Mouse (Mus musculus): ENCODE measurements at regions not wholly inside any gene's neighbourhood (a gene's known extent, or its start where the extent isn't known, plus 50 kb on each side); places are given as distances from the start of the nearest gene placed in this dataset.

- H3K9me3 ChIP-seq (replicated peaks), result no peaks in the 10 kb centered on the region
- no peak overlapping the region for H3K4me3 ChIP-seq
- no peak overlapping the region for H3K4me2 ChIP-seq
- H3K27ac ChIP-seq, result no peak overlapping the region
- peaks cover 3% of the 10 kb centered on the region; the same call in 1 of the 2 replicates for H3K27me3 ChIP-seq (replicated peaks)
- WGBS (ENCODE audit: insufficient replicate concordance), result 76% methylated on average over 5 of the region's 5 CpGs
- H3K36me3 ChIP-seq, result no peaks in the 10 kb centered on the region
- peaks cover 33% of the 10 kb centered on the region for H3K4me1 ChIP-seq
- H3K9ac ChIP-seq, result no peak overlapping the region
- ATAC-seq, result no peak
These were observed 214.9 kb downstream of the Bcl2l11 start for GRCm38 (mm10) chr2:128340631-128341240.

DNA sequence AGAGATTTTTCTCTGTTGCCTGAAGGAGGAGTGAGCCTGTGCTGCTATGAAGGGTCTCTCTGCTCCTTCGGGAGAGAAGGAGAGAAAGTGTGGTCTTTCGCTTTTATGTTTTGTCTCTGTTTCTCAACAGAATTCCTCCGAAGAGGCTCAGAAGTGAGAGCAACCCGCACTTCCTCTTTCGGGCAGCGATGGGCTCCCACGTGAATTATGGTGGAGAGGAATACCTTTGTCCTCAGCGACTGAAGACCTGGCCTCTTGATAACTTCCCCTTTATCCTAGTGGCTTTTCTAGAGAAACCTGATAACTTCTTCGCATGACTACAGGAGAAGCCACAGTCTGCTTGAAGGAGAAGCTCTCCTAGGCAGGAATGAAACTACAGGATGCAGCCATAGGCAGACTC, 216.4 kb downstream of the Bcl2l11 start:
- 19% methylated on average over 9 of the region's 9 CpGs for WGBS (ENCODE audit: insufficient replicate concordance)
- no peak for ATAC-seq
- Histone ChIP-seq H3K27ac (no peak overlapping the region), H3K4me2 (peak overlapping the region; percentile 8), H3K9ac (no peak overlapping the region), H3K4me1 (peaks cover 33% of the 10 kb centered on the region), H3K4me3 (no peak overlapping the region), H3K27me3 (replicated peaks) (peaks cover 3% of the 10 kb centered on the region; the same call in 1 of the 2 replicates), H3K9me3 (replicated peaks) (no peaks in the 10 kb centered on the region), H3K36me3 (no peaks in the 10 kb centered on the region)

- ATAC-seq, result no peak
- Histone ChIP-seq H3K9me3 (replicated peaks) (no peaks in the 10 kb centered on the region), H3K9ac (no peak overlapping the region), H3K4me1 (0 out of 2 replicates have a peak, but pooled peaks cover 9% of the 10 kb centered on the region), H3K27ac (no peak overlapping the region), H3K4me3 (no peak overlapping the region), H3K4me2 (no peak overlapping the region), H3K36me3 (no peaks in the 10 kb centered on the region), H3K27me3 (replicated peaks) (peaks cover 3% of the 10 kb centered on the region; the same call in 1 of the 2 replicates)
- WGBS (ENCODE audit: insufficient replicate concordance), result 70% methylated on average over 11 of the region's 11 CpGs
These were observed 219.7 kb downstream of the Bcl2l11 start for GRCm38 (mm10) chr2:128345557-128345956.

DNA sequence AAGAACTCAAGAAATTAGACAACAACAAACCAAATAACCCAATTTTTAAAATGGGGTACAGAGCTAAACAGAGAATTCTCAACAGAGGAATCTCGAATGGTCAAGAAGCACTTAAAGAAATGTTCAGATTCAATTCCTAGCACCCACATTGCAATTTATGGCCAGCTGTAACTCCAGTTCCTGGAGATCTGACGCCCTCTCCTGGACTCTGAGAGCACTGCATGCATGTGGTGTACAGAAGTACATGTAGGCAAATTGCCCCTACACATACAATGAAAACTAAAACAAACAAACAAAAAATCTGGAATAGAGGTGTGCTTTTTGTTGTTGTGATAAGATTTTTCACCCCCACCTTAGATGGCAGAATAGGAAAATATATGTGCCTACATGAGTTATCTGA, 222.7 kb downstream of the Bcl2l11 start:
- Histone ChIP-seq H3K9ac (no peak overlapping the region), H3K9me3 (replicated peaks) (no peaks in the 10 kb centered on the region), H3K36me3 (no peaks in the 10 kb centered on the region), H3K27me3 (replicated peaks) (no peaks in the 10 kb centered on the region), H3K4me3 (no peak overlapping the region), H3K27ac (no peak overlapping the region), H3K4me1 (no peaks in the 10 kb centered on the region), H3K4me2 (no peak overlapping the region)
- no peak for ATAC-seq
- WGBS (ENCODE audit: insufficient replicate concordance), result 61% methylated on average over 2 of the region's 2 CpGs

DNA sequence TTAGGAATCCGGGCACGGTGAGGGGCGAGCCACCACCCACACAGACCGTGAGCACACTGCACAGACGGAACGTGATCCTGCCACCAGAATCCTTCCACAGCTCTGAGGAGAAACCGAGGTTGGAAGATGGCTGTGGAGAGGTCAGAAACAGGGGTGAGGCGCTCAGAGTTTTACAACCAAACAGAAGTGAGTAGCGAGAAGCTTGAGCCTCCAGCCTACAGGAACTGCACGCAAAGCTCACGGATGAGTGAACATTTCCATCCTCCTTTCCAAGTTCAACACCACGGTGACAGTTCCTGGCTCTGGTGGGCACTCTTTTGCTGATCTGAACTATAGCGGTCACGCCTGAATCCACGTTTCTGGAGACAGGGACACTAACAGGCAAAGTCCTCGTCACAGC, 225.6 kb downstream of the Bcl2l11 start:
- no peak overlapping the region for H3K9ac ChIP-seq
- H3K27me3 ChIP-seq (replicated peaks), result no peaks in the 10 kb centered on the region
- no peak for ATAC-seq
- no peaks in the 10 kb centered on the region for H3K9me3 ChIP-seq (replicated peaks)
- WGBS (ENCODE audit: insufficient replicate concordance), result 81% methylated on average over 16 of the region's 16 CpGs
- H3K27ac ChIP-seq, result no peak overlapping the region
- H3K4me3 ChIP-seq, result no peak overlapping the region
- no peaks in the 10 kb centered on the region for H3K4me1 ChIP-seq
- H3K4me2 ChIP-seq, result no peak overlapping the region
- no peaks in the 10 kb centered on the region for H3K36me3 ChIP-seq

DNA sequence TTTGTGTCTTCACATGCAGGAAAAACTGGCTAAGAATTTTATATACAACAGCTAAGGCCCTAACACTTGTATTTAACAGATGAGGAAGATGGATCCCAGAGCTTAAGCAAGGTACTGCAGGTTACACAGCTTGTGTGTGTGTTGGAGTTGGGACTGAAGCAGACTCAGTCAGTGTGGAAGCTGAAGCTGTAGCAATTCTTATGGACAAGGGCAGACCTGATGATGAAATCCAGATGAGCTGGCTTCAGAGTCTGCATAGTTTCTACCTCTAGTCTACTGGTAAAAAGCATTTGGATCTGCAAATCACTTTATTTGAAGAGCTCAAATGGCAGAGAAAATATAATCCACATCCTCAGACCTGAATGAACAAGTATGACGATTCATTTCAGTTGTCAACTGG, 226.7 kb downstream of the Bcl2l11 start:
- no peak overlapping the region for H3K4me3 ChIP-seq
- no peaks in the 10 kb centered on the region for H3K4me1 ChIP-seq
- 79% methylated on average over 1 of the region's 1 CpGs for WGBS (ENCODE audit: insufficient replicate concordance)
- ATAC-seq, result no peak
- H3K4me2 ChIP-seq, result no peak overlapping the region
- H3K27me3 ChIP-seq (replicated peaks), result no peaks in the 10 kb centered on the region
- no peak overlapping the region for H3K9ac ChIP-seq
- H3K9me3 ChIP-seq (replicated peaks), result no peaks in the 10 kb centered on the region
- H3K27ac ChIP-seq, result no peak overlapping the region
- no peaks in the 10 kb centered on the region for H3K36me3 ChIP-seq

DNA sequence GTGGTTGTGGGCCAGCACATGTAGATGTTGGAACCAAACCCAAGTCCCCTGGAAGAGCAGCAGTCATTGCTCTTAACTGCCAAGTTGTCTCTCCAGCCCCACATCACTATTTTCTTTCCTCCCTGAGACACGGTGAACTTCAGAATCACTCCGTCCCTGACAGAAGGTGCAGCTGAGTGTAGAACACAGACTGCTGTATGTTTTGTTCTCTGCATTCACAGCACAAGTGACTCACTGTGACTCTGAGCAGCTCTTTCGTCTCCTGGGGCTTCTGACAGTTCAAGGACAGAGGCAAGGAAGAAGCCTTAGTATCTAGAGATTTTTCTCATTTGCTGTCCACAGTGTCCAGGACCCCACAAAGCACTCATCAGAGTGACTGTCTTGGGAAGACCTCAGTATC, 227.6 kb downstream of the Bcl2l11 start:
- no peak for ATAC-seq
- Histone ChIP-seq H3K4me3 (no peak overlapping the region), H3K4me1 (no peaks in the 10 kb centered on the region), H3K4me2 (no peak overlapping the region), H3K27ac (no peak overlapping the region), H3K9me3 (replicated peaks) (no peaks in the 10 kb centered on the region), H3K36me3 (no peaks in the 10 kb centered on the region), H3K9ac (no peak overlapping the region), H3K27me3 (replicated peaks) (no peaks in the 10 kb centered on the region)
- WGBS (ENCODE audit: insufficient replicate concordance), result 63% methylated on average over 3 of the region's 3 CpGs

DNA sequence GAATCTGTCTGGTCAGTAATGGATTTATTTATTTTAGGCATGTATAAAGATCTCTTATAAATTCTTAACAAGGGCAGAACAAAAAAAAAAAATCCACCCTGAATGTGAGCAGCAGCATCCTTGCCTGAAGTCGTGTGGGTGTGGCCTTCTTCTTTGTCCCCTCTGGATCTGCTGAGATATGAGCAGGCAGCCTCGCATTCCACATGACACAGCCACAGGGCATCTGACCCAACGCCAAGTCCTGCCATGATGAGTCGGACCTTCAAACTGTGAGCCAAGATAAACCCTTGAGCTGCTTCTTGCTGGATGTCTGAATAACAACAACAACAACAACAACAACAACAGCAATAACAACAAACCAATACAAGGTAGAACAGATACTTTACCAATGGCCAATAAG, 230.5 kb downstream of the Bcl2l11 start:
- WGBS (ENCODE audit: insufficient replicate concordance), result 61% methylated on average over 4 of the region's 4 CpGs
- Histone ChIP-seq H3K4me1 (no peaks in the 10 kb centered on the region), H3K27ac (no peak overlapping the region), H3K9ac (no peak overlapping the region), H3K9me3 (replicated peaks) (no peaks in the 10 kb centered on the region), H3K36me3 (no peaks in the 10 kb centered on the region), H3K4me3 (no peak overlapping the region), H3K4me2 (no peak overlapping the region), H3K27me3 (replicated peaks) (no peaks in the 10 kb centered on the region)
- ATAC-seq, result no peak

DNA sequence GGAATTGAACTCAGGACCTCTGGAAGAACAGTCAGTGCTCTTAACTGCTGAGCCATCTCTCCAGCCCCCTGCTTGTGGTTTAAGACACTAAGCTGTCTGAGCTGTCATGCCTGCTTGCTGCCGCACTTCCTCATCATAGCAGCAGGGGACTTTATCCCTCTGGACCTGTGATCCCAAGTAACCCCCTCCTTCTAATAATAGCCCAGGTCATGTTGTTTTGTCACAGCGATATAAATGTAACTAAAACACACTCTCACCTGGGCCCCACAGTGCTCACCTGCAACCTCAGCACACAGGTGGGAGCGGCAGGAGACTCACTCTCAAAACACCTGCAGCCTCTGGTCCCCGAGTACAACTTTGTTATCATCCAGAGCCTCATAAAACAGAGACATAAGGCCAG, 231.9 kb upstream of the Spdye4c start:
- H3K36me3 ChIP-seq, result no peaks in the 10 kb centered on the region

DNA sequence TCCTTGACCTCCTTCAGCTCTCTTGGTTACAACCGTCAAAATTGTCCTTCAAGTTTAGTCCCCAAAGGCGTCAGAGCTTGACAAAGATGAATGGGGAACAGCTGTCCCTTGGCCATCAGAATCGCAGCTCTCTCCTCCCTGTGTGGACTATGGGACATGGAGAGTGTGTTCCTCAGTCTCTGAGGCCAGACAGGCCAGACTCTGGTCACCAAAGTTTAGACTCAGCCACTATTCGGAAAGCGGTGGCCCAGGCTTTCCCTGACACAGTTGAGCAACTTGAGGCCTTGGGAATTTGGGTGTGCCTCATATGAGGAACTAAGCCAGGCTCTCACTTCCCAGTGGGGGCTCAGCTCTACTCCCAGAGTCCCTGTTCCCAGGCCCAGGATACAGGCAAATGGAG, 230.5 kb upstream of the Spdye4c start:
- H3K4me1 ChIP-seq, result peaks cover 13% of the 10 kb centered on the region; the same call in 1 of the 2 replicates
- ATAC-seq, result no peak
- H3K27ac ChIP-seq, result no peak overlapping the region
- no peaks in the 10 kb centered on the region for H3K36me3 ChIP-seq
- H3K9ac ChIP-seq, result no peak overlapping the region
- H3K4me2 ChIP-seq, result no peak overlapping the region
- H3K9me3 ChIP-seq (replicated peaks), result no peaks in the 10 kb centered on the region
- WGBS (ENCODE audit: insufficient replicate concordance), result 58% methylated on average over 5 of the region's 5 CpGs
- no peaks in the 10 kb centered on the region for H3K27me3 ChIP-seq (replicated peaks)
- no peak overlapping the region for H3K4me3 ChIP-seq

More for the DNA sequence above, 231.9 kb upstream of the Spdye4c start:
- no peak overlapping the region for H3K4me2 ChIP-seq
- no peak overlapping the region for H3K27ac ChIP-seq
- H3K4me1 ChIP-seq, result no peaks in the 10 kb centered on the region
- no peak for ATAC-seq
- H3K9me3 ChIP-seq (replicated peaks), result no peaks in the 10 kb centered on the region
- no peak overlapping the region for H3K4me3 ChIP-seq
- 56% methylated on average over 4 of the region's 4 CpGs for WGBS (ENCODE audit: insufficient replicate concordance)
- H3K27me3 ChIP-seq (replicated peaks), result no peaks in the 10 kb centered on the region
- no peak overlapping the region for H3K9ac ChIP-seq

- Histone ChIP-seq H3K9ac (no peak overlapping the region), H3K4me1 (peaks cover 14% of the 10 kb centered on the region; the same call in 1 of the 2 replicates), H3K9me3 (replicated peaks) (no peaks in the 10 kb centered on the region), H3K4me2 (no peak overlapping the region), H3K27ac (no peak overlapping the region), H3K36me3 (no peaks in the 10 kb centered on the region), H3K27me3 (replicated peaks) (no peaks in the 10 kb centered on the region), H3K4me3 (no peak overlapping the region)
- ATAC-seq, result no peak
- 33% methylated on average over 1 of the region's 1 CpGs for WGBS (ENCODE audit: insufficient replicate concordance)
These were observed 229.6 kb upstream of the Spdye4c start for GRCm38 (mm10) chr2:128361436-128361835.

DNA sequence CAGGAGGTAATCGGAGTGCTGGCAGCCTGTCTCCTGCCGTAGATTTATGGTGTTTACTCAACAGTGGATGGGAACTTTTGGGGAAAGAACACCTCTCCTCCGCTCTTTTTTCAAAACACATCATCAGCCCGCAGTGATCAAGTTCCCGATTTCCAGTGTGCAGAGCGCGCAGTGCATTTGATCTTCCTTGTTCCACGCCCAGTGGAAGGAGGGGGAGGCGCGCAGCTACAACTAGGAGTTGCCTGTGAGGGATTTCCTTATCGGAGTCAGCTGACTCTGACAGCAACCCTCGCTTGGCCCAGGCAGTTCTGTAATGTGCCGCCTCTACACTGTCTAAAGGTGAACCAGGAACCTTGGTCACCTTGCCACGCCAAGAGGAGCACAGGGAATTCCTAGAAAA, 226.8 kb upstream of the Spdye4c start:
- Histone ChIP-seq H3K4me2 (peak overlapping the region; percentile 13), H3K27me3 (replicated peaks) (no peaks in the 10 kb centered on the region), H3K4me3 (no peak overlapping the region), H3K27ac (no peak overlapping the region), H3K36me3 (no peaks in the 10 kb centered on the region), H3K9ac (no peak overlapping the region), H3K9me3 (replicated peaks) (0 out of 2 replicates have a peak, but pooled peaks cover 5% of the 10 kb centered on the region), H3K4me1 (peaks cover 14% of the 10 kb centered on the region; the same call in 1 of the 2 replicates)
- whole genome bisulfite sequencing (ENCODE audit: insufficient replicate concordance), result 48% methylated on average over 14 of the region's 14 CpGs
- no peak for ATAC-seq

DNA sequence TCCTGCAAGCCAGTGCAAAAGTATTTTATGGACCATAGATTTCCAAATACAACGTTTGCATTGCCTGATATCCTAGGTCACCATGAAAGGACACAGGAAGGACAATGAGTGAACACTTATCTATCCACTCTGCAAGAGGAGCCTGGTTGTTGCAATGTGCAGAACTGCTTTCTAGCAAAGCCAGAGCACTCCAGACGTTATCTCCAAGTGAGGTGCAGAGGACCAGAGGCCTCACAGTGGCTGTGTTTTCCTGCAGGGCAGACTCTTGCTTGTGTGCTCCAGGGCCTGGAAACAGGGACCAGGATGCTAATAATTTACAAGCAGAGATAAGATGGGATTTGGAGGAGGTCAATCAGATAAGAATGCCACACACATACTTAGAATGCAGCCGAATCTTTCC, 226.0 kb upstream of the Spdye4c start:
- Histone ChIP-seq H3K4me1 (peaks cover 14% of the 10 kb centered on the region; the same call in 1 of the 2 replicates), H3K4me2 (no peak overlapping the region), H3K4me3 (no peak overlapping the region), H3K9ac (no peak overlapping the region), H3K36me3 (no peaks in the 10 kb centered on the region), H3K9me3 (replicated peaks) (0 out of 2 replicates have a peak, but pooled peaks cover 5% of the 10 kb centered on the region), H3K27ac (no peak overlapping the region), H3K27me3 (replicated peaks) (no peaks in the 10 kb centered on the region)
- 25% methylated on average over 3 of the region's 3 CpGs for WGBS (ENCODE audit: insufficient replicate concordance)
- ATAC-seq, result no peak
